Mouse (Mus musculus): Measurements from ENCODE around the gene Dock1.

- no peak for TF ChIP-seq CTCF (conservative IDR thresholded peaks at IDR 0.05; ENCODE audit: insufficient read depth, insufficient read length, low read depth, low read length)
- no peak for TF ChIP-seq POLR2A (IDR thresholded peaks at IDR 0.05; ENCODE audit: low read depth, low read length)
Observed at GRCm38 (mm10) chr7:135068887-135069286, 398.4 kb downstream of the Dock1 start.
